Mouse (Mus musculus): ENCODE measurements around the gene Mterf2.

Gene Mterf2

GRCm38 (mm10) chr10:85127395-85128287 is at the start of gene Mterf2:
Mterf2 (minus strand) TSS chr10:85128027.
- DNase-seq (ENCODE audit: low spot score) = peak; percentile 98

DNA sequence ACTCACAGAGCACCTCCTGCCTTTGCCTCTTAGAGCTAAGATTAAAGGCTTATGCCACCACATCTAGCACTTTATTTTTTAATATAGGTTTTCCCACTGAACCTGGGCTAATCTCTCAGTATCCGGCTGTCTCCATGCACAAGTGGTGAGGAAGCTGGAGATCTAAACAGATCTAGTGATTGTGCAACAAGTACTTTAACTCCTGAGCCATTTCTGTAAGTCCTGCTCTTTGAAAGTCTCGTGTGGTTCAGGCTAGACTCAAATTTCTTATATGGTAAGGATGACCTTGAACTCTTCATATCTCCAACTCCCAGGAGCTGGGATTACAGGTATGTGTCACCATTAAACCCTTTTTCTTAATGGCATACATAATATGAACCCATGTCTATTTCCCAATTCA is 48.8 kb upstream of the Mterf2 start:
- DNase-seq (ENCODE audit: low spot score) = no peak

- peak; percentile 6 for DNase-seq (ENCODE audit: low spot score)
Measured at GRCm38 (mm10) chr10:85165306-85165705, 37.5 kb upstream of the Mterf2 start.

DNA sequence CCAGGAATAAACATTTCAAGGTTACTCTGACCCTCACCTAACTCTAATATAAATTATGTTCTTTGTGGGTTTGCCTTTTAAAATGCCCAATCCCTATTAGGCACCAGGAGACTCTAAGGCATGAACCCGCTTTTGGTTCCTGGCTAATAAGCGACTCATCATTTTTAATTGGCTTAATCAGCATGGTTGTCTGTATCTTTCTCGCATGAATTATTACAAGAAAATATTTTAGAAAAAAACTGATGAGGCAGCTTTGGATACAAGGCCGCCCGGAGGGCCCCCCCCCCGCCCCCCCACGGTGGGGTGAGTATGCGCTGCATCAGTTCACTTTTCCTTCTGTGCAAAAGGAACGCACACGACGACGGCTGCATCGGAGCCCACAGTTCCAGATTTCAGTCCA is 37.0 kb upstream of the Mterf2 start:
- peak; percentile 54 for DNase-seq (ENCODE audit: low spot score)

DNA sequence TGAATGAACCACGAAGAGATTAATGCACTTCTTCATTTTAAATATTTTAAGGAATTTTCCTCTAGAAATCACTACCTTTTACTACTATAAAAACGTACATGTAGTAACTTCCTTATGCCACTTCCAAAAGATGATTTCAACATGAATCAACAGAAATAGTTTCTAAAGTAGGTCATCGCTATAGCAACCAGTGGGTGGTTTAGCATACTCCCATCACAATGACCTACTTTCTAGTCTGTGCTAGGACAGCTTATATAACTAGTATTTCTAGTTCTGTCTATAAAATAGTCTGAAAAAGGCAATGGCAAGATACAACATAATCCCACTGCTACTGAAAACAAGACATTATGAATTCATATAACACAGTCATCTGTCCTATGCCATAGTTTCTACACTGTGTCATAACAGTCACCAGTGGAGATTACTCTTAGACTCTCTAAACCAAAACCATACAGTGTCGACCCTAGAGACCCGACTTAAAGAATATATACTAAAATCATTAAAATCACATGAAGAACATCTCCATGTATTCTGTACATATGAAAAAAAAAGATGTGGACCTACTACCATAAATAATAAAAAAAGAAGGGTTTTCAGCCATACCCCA is 34.0 kb upstream of the Mterf2 start:
- peak; percentile 88 for DNase-seq (ENCODE audit: low spot score)

- no peak for DNase-seq (ENCODE audit: low spot score)
Measured at GRCm38 (mm10) chr10:85159989-85160619, 32.3 kb upstream of the Mterf2 start.

GRCm38 (mm10) chr10:85157451-85157850 is 29.6 kb upstream of the Mterf2 start:
- no peak for DNase-seq (ENCODE audit: low spot score)

DNA sequence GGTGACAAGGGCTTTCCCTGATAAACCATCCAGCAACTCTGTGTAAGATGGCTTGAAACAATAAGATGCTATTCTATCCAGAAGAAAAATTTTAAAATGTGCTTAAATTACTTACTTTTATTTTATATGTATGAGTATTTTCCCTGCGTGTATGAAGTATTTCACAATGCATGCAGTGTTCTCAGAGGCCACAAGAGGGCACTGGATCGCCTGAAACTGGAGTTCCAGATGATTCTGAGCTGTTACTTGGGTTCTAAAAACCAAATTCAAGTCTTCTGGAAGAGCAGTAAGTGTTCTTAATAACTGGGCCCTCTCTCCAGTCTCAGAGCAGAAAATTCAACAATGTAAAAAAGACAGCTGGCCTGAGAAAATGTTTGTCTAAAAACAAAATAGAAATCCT is 26.4 kb upstream of the Mterf2 start:
- DNase-seq (ENCODE audit: low spot score) = peak; percentile 83

- DNase-seq (ENCODE audit: low spot score) = no peak
Measured at GRCm38 (mm10) chr10:85149226-85149625, 21.4 kb upstream of the Mterf2 start.

- DNase-seq (ENCODE audit: low spot score) = no peak
Measured at GRCm38 (mm10) chr10:85146282-85146681, 18.5 kb upstream of the Mterf2 start.

DNA sequence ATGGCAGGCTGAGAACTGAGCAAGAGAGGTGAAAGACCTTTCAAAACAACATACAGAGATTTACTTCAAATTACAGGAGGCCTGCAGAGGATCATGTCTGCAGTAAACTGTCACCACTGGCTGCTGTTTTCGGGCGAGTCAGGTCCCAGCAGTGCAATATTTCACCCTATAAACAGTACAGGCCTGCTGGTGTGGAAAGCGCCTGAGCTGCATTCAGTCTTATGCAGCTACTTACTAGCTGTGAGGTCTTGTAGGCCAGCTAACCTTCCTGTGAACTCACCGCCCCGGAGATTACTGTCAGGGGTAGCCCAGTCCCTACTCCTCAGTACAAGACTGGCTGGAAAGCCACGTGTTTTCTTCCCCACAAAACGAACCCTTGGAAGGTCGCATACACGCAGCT is 13.6 kb upstream of the Mterf2 start:
- DNase-seq (ENCODE audit: low spot score) = no peak

DNA sequence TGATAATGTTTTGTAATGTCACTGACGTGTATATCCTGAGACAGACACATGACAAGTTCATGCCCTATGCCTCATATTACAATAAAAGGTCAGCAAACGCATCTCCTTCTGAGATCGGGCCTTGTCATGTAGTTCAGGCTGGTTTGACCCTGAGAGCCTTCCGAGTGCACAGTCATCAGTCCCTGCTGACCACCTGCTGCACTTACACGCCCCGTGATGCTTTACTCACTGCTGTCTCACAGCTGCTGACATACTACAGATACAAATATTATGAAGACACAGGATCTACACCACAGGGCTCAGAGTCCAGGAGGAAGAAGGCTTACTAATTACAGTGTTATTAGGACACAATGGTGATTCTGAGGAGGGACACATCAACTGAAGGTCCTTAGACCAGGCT is 8.7 kb upstream of the Mterf2 start:
- DNase-seq (ENCODE audit: low spot score) = no peak

- peak; percentile 35 for DNase-seq (ENCODE audit: low spot score)
Measured at GRCm38 (mm10) chr10:85128453-85128852, 626 bp upstream of the Mterf2 start.

DNA sequence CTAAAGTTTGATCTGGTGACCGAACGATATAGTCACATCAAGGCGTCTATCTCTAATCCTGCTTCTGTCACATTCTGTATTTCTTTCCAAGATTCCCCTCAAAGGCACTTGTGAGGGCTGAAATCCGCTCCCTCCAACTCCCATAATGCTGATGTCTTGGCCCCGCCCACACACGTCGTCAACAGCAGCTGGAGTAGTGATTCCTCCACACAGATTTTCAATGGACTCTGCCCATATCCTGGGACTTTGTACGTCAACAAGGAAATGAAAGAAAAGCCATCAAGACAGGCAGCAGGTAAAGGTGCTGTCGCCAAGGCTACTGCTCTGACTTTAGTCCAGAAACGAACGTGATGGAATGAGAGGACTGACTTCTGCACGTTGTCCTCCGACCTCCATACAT is 2.6 kb downstream of the Mterf2 start:
- no peak for DNase-seq (ENCODE audit: low spot score)

DNA sequence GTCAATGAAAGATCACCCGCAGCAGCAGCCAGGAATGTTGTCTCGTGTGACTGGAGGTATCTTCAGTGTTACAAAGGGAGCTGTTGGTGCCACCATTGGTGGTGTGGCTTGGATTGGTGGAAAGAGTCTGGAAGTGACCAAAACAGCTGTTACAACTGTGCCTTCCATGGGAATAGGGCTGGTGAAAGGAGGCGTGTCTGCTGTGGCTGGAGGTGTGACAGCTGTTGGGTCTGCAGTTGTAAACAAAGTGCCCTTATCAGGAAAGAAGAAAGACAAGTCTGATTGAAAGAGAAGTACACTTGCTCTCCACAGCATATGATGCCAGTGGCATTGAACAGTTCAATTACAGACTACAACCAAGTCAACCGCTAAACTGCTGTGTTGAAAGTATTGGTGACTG is 13.4 kb downstream of the Mterf2 start:
- no peak for DNase-seq (ENCODE audit: low spot score)

DNA sequence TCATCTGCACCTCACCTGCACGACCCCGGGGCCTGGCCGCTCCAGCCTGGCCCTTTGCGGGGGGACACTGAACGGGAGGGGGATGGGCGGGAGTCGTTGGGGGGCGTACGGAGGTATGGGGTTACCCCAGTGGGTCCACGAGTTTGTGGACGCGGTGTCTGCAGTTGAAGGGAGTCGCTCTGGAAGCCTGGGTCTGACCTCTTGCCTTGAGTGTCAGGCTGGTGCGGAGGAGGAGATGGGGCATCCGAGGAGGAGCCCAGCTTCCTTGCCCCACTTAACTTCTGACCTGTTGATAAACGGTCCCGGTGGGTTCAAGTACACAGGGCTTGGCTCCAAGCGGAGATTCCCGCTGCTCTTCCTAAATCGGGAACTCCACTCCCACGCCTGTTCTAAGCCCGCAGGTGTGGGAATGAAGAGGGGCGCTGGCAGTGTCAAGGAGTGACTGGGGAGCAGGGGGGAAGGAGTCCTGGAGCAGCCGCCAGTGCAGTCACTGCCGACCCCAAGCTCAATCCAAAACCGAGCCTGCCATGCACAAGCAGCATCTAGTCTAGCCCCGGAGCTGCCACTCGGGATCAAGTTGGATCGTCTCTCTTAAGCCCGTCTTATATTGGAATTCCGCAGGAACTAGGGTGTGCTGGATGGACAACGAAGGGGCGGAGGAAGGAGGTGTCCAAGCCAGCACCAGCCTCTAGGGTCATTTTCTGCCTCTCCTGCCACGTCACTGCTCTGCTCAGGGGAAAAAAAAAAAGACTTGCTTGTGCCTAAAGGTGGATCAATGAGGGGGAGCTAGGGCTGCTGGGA is 24.5 kb downstream of the Mterf2 start:
- DNase-seq (ENCODE audit: low spot score) = peak; percentile 51

DNA sequence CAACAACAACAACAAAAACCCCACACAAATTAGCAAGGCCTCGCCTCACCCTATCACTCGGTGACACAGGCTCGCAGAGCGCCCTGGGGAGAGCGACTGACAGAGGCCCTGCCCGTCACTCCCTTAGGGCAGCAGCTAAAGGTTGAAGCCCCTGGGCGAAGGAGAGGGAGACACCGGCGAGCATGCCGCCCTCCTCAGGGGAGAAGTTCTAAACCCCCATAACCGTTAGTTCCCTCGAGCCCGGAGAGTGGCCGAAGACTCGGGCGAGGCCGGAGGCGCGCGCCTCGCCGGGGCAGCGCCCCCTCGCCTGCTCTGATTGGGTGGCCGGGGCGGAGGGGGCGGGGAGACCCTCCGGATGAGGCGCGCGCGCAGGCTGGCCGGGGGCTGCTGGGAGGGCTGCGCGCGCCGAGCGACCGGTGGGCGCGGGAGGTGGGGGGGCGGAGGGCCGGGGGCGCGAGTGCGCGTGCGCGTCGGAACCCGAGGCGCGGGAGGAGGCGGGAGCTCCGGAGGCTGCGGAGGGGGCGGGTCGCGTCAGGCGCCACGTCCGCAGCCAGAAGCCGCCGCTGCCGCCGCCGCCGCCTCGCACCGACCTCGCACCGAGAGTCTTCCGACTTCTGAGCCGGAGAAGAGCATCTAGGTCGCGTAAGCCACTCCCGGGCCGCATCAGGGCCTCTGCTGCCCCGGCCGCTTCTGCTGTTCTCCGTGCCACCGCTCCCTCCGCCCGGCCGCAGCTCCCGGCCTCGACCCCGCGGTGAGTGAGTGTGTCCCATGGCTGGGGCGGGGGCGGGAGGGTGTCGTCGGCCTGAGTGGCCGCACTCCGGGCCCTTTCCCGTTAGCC is 25.4 kb downstream of the Mterf2 start, which contains the start of the genes Fhl4 and Tmem263:
Gene Fhl4 (minus strand): TSS at position 249 of the 838 bp plus-strand sequence.
Gene Tmem263 (plus strand): TSS at position 381 of the 838 bp plus-strand sequence.
- DNase-seq (ENCODE audit: low spot score) = peak; percentile 96

- peak; percentile 48 for DNase-seq (ENCODE audit: low spot score)
Measured at GRCm38 (mm10) chr10:85101841-85102240, 26.0 kb downstream of the Mterf2 start.

- no peak for DNase-seq (ENCODE audit: low spot score)
Measured at GRCm38 (mm10) chr10:85071605-85072152, 56.1 kb downstream of the Mterf2 start.
